11 mouse cellular contexts compared by ENCODE assay signal in genomic region chr17:45530346-45530782, GRCm38 (mm10). TPM values are rescaled to one million over a fixed set of nuclear protein-coding genes. Genes with fewer than 3 reads are reported as not detected.
DNase-seq lines count a peak whose midpoint lies in the region; ATAC-seq lines count a peak whose summit lies in the region.
"Had no signal": no experiment of that assay in that cellular context is flagged by ENCODE, and none has a peak within 500 bp of the region (broad histone marks: within the 10 kb centered on the region; RNA-seq: fewer than 3 reads in every experiment).

No protein-coding gene starts in this region.

- 33% methylated on average over 13 of the region's 13 CpGs for WGBS in forebrain, embryonic 16.5 days
- 47% methylated on average over 13 of the region's 13 CpGs for WGBS in kidney, embryonic 14.5 days

- peaks cover 6% of the 10 kb centered on the region for H3K4me1 ChIP-seq in forebrain, embryonic 16.5 days (replicated peaks; ENCODE audit: control insufficient read depth, insufficient read depth, low read length)
- H3K4me1 ChIP-seq in kidney, embryonic 14.5 days (ENCODE audit: control insufficient read depth, insufficient read depth, low read length) = no peaks in the 10 kb centered on the region
- H3K4me1 ChIP-seq: kidney, embryonic 15.5 days had no signal

- H3K27ac ChIP-seq in forebrain, embryonic 16.5 days (ENCODE audit: low read length) = peak overlapping the region; percentile 34; the same call in 1 of the 2 replicates
- H3K27ac ChIP-seq in kidney, embryonic 14.5 days (ENCODE audit: low read depth, low read length) = no peak overlapping the region
- H3K27ac ChIP-seq: kidney, embryonic 15.5 days had no signal

- H3K9me3 ChIP-seq in forebrain, embryonic 16.5 days (ENCODE audit: control insufficient read depth, low read length) = no peaks in the 10 kb centered on the region
- H3K9me3 ChIP-seq in kidney, embryonic 14.5 days (ENCODE audit: control insufficient read depth, low read length) = no peaks in the 10 kb centered on the region
- H3K9me3 ChIP-seq: kidney, embryonic 15.5 days had no signal

- H3K27me3 ChIP-seq in forebrain, embryonic 16.5 days (replicated peaks; ENCODE audit: control insufficient read depth, insufficient read depth, low read length) = peaks cover 5% of the 10 kb centered on the region; the same call in 1 of the 2 replicates
- peaks cover 17% of the 10 kb centered on the region for H3K27me3 ChIP-seq in kidney, embryonic 14.5 days (ENCODE audit: control insufficient read depth, insufficient read depth, low read length)

- DNase-seq in layer of hippocampus, adult 9-11 months = peak; percentile 72
- DNase-seq in layer of hippocampus, postnatal 14 days (ENCODE audit: low spot score in 2 of 2) = no peak
- peak; percentile 84 to 86 for DNase-seq in right cerebral cortex, adult 2 months (ENCODE audit: low spot score in 2 of 2)
- no peak for DNase-seq in retina, embryonic 14.5 days (ENCODE audit: low spot score)
- no peak for DNase-seq in ovary, postnatal 10 days (ENCODE audit: low spot score)
- DNase-seq: lung, postnatal 14 days had no signal

- H3K4me3 ChIP-seq in forebrain, embryonic 16.5 days (replicated peaks; ENCODE audit: low read length) = no peak overlapping the region
- H3K4me3 ChIP-seq in kidney, embryonic 14.5 days (ENCODE audit: low read length) = no peak overlapping the region
- H3K4me3 ChIP-seq: kidney, embryonic 15.5 days had no signal

- H3K9ac ChIP-seq in forebrain, embryonic 16.5 days (replicated peaks; ENCODE audit: low read depth, low read length) = no peak overlapping the region
- H3K9ac ChIP-seq in kidney, embryonic 14.5 days (ENCODE audit: low read depth, low read length) = no peak overlapping the region
- H3K9ac ChIP-seq: kidney, embryonic 15.5 days had no signal

- 0 out of 2 replicates have a peak overlapping the region, but pooled peaks have one; percentile 4 for H3K4me2 ChIP-seq in forebrain, embryonic 16.5 days (ENCODE audit: low read length)
- H3K4me2 ChIP-seq in kidney, embryonic 14.5 days (replicated peaks; ENCODE audit: low read depth, low read length) = no peak overlapping the region
- H3K4me2 ChIP-seq: kidney, embryonic 15.5 days had no signal

- H3K36me3 ChIP-seq in forebrain, embryonic 16.5 days (ENCODE audit: control insufficient read depth, insufficient read depth) = no peaks in the 10 kb centered on the region
- no peaks in the 10 kb centered on the region for H3K36me3 ChIP-seq in kidney, embryonic 14.5 days (ENCODE audit: control insufficient read depth, insufficient read depth, low read length)
- H3K36me3 ChIP-seq: kidney, embryonic 15.5 days had no signal

- peak; percentile 86 for ATAC-seq in cerebellum, adult (ENCODE audit: insufficient number of reproducible peaks, low FRiP score, low TSS enrichment)
- ATAC-seq in forebrain, embryonic 16.5 days = peak; percentile 90
- no peak for ATAC-seq in kidney, embryonic 14.5 days (ENCODE audit: low FRiP score, low TSS enrichment)

RNA-seq across cellular contexts. Expression of gene Tcte1, which starts 7.1 kb away (rescaled TPM):
- 1 to 10 TPM in 1 of 2 experiments, under 1 TPM in 1; 0.88 to 1.1 TPM for total RNA-seq in layer of hippocampus, postnatal 14 days (2021)
- polyA plus RNA-seq in forebrain, embryonic 16.5 days (2015; fragmentation: Nextera tagmentation; extraction: Ambion mirVana) = 4.7 and 4.8 TPM in 2 replicates
- polyA plus RNA-seq in kidney, embryonic 14.5 days (2014; fragmentation: Nextera tagmentation; extraction: Ambion mirVana) = 0.61 and 0.70 TPM in 2 replicates
- total RNA-seq: liver, adult 2 months had no signal
- polyA plus RNA-seq: liver, adult 2 months had no signal

RNA-seq across cellular contexts. Expression of gene Tmem151b, which starts 19.1 kb away (rescaled TPM):
- 100 to 1,000 TPM; 106 to 107 TPM for total RNA-seq in layer of hippocampus, postnatal 14 days (2021)
- 37.4 and 41.3 TPM in 2 replicates for polyA plus RNA-seq in forebrain, embryonic 16.5 days (2015; fragmentation: Nextera tagmentation; extraction: Ambion mirVana)
- polyA plus RNA-seq in kidney, embryonic 14.5 days (2014; fragmentation: Nextera tagmentation; extraction: Ambion mirVana) = 1.7 and 2.0 TPM in 2 replicates
- total RNA-seq: liver, adult 2 months had no signal

RNA-seq across cellular contexts. Expression of gene Aars2, which starts 23.7 kb away (rescaled TPM):
- total RNA-seq in layer of hippocampus, postnatal 14 days (2021) = 10 to 100 TPM; 20.4 to 24.2 TPM
- polyA plus RNA-seq in forebrain, embryonic 16.5 days (2015; fragmentation: Nextera tagmentation; extraction: Ambion mirVana) = 17.6 and 19.1 TPM in 2 replicates
- polyA plus RNA-seq in kidney, embryonic 14.5 days (2014; fragmentation: Nextera tagmentation; extraction: Ambion mirVana) = 11.8 and 18.5 TPM in 2 replicates

RNA-seq across cellular contexts. Expression of gene Nfkbie, which starts 25.1 kb away (rescaled TPM):
- total RNA-seq in layer of hippocampus, postnatal 14 days (2021) = 1 to 10 TPM; 3.4 to 3.6 TPM
- polyA plus RNA-seq in forebrain, embryonic 16.5 days (2015; fragmentation: Nextera tagmentation; extraction: Ambion mirVana) = 3.9 and 5.0 TPM in 2 replicates
- 3.5 and 4.8 TPM in 2 replicates for polyA plus RNA-seq in kidney, embryonic 14.5 days (2014; fragmentation: Nextera tagmentation; extraction: Ambion mirVana)

RNA-seq across cellular contexts. Expression of gene Slc35b2, which starts 33.3 kb away (rescaled TPM):
- 10 to 100 TPM; 47.3 to 52.8 TPM for total RNA-seq in layer of hippocampus, postnatal 14 days (2021)
- polyA plus RNA-seq in forebrain, embryonic 16.5 days (2015; fragmentation: Nextera tagmentation; extraction: Ambion mirVana) = 91.5 and 93.3 TPM in 2 replicates
- 122 and 140 TPM in 2 replicates for polyA plus RNA-seq in kidney, embryonic 14.5 days (2014; fragmentation: Nextera tagmentation; extraction: Ambion mirVana)

Comparison
In these comparisons a context has a peak if more than half of its experiments do, and no peak if none do; other contexts are left out.
1. DNase-seq: peak in layer of hippocampus, adult 9-11 months (single experiment) and right cerebral cortex, adult 2 months (2 of 2); none in layer of hippocampus, postnatal 14 days (0 of 2), retina, embryonic 14.5 days (single experiment) and ovary, postnatal 10 days (single experiment).
2. RNA of gene Tmem151b, which starts 19.1 kb away (polyA plus RNA-seq): 37.4 to 41.3 TPM in forebrain, embryonic 16.5 days; 1.7 to 2.0 TPM in kidney, embryonic 14.5 days; every median in the first group is over 10 times any median in the second.